Mouse (Mus musculus) right cerebral cortex, postnatal 10 days (tissue): ENCODE results near the gene Olfr876.
"Not testable (repeated sequence)": the region's sequence is repeated elsewhere in the genome, so short reads cannot be mapped to it uniquely, and the experiment has no call there.

Experiments
- DNase-seq, 2 experiments: peaks; one replicate each; pipeline ENCODE4 v3.0.0; 2021; ENCODE audit warnings: low spot score in 2 of 2

Olfr876 gene

DNA sequence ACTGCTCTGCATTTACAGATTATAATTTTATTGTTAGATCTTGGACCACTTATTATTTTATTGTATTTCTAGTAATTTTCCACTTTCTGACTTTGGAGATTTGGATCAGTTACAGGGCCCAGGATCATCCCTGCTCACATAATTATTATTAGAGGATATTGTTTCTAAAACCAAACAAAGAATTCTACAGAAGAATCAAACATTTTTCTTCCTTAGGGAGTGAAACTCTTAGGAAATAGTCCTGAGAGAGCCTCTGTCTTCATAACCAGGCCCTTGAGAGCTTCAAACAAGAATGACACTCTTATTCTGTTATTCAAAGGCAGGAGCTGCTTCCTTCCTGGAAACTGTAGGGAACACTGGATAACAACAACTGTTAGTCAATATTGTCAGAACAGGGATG lies at the start of gene Olfr876:
Gene Olfr876 (plus strand): TSS at position 301 of the 400 bp plus-strand sequence.
- DNase-seq: no peak

DNA sequence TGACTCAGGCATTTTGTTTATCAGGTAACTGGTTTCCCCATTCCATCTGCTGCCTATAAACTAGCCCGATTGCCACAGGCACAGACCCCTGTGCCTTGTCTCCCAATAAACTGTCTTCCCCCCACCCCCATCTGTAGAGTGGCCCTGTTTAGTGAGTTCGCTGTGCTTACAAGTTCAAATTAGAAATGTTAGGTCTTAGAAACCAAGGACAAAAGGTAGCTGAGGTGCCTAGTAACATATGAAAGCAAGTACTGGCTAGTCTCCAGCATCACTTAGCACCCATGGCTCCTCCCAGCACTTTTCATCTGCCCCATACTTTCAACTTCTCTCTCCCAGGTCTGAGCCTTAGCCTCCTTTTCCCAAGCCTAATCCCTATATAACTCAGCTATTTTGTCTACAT lies 41.1 kb upstream of the Olfr876 start:
- no peak for DNase-seq

DNA sequence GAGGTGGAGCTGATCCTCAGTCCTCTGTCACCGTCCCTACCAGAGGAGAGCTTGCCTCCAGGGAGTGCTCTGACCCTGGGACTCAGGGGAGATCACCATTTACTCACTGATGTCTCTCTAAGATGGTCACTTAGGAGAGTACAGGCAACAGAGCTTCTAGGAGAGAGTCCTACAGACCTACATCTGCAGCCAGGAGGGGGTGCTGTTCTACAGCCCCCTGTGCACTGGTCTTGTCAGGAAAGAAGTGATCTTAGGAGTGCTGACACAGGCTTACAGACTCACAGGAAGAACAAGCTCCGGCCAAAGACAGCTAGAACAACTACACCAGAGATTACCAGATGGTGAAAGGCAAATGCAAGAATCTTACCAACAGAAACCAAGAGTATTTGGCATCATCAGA lies 40.3 kb upstream of the Olfr876 start:
- DNase-seq: no peak

DNA sequence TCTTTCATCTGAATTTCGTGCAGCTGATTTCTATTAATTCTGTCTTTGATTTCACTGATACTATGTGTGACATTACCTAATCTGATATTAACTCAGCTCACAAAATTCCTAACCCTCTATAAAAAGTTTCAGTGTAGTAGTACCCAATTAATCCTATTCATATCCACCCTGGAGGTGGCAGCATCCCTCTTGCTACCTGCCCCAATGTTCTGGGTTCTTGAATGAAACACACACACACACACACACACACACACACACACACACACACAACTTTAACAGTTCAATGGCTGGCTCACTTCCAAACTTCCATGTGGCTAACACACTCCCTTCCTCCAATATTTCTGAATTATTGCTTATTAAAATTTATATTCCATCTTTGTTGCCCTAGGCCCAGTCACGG lies 32.2 kb upstream of the Olfr876 start:
- DNase-seq: no peak

DNA sequence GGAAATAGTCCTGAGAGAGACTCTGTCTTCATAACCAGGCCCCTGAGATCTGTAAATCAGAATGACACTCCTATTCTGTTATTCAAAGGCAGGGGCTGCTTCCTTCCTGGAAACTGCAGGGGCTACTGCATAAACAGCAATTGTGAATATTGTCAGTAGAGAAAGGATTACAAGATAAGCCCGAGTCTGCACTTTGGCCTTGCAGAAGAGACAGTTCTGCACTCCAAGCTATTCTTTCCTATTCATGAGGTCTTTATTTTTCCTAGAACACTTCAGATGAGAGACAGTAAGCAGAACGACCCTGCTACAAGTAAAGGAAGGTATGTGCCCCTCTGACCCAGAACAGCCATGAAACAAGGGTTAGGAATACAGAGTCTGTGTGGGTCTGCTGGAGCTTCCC lies 31.1 kb upstream of the Olfr876 start, which contains the start of gene Olfr875:
Gene Olfr875 (plus strand): TSS at position 99 of the 400 bp plus-strand sequence.
- DNase-seq: no peak

DNA sequence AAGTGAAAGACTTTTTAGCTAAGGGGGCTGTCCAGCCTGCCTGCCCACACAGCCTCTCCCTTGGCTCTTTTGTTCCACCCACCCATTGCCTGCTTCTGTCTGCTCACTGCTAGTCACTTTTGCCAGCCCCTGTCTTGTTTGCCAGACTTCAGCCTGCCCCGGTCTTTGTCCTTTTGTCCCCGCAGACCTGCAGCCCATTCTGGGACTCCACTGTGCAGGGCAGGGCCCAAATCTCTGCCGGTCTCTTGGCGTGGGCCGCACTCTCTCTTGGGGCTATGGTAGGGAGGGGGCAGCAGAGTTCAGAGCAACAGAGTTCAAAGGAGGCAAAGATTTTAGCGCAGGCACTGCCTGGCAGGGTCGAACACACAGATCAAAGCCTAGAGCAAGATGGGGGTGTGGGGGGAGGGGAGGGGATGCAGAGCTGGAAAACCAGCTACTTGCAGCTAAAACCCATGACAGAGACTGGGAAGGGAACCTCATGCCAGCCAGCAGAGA lies 20.0 kb upstream of the Olfr876 start:
- peak; percentile 49 to 55 for DNase-seq

DNA sequence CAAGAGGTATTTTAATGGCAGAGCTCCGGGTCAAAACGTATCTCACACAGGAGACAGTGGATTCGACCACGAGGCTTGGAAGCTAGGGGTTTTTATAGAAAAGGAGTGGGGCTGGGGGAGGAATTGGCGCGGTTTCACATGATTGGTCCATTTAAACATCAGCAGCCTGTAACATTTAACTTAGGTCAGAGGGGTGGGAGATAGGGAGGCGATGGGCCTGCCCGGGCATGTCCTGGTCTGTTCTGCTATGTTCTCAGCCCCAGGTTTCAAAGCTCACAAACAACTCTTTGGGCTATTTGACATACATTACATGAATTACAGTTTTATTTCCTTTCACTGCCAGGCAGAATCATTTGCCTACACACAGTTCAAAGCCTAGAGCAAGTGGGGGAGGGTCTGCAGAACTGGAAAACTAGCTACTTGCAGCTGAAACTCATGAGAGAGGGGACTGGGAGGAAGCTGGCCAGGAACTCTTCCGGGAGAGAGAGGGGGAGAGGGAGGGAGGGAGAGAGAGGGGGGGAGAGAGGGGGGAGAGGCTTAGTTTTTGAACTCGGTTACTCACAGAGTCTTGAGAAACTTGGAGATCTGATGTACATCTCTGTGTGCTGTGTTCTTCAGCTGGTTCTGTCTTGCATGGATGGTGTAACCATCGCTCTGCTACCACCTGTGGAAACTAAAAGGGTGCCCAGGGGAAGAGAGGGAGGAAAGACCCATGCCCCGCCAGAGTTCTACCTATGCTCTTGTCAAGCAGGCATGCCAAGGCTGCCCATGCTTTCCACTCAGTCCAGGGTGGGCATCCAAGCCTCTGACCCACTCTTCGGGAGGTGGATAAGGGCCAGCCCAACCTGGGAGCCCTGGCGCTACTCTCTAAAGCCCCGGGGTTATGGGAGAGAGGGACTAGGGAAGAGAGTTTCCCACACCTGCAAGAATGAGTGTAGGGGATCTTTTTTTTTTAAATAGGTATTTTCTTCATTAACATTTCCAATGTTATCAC lies 19.1 kb upstream of the Olfr876 start:
- not testable (repeated sequence) for DNase-seq

DNA sequence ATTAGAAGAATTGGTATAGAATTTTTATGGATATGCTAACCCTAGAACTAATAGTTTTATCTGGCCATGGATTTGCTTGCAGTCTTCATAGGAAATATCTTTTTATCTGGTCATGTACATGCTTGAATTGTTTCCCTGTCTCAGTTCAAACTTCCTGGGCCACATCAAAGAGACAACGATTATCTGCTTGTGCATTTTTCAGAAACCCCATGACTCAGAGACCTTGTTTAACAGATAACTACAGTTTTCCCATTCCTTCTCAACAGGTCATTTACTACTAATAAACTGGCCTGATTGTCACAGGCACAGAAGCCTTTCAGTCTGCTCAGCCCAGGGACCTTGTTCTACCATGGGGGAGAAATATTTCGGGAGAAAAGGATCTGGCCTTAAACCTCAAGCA lies 16.4 kb upstream of the Olfr876 start:
- no peak for DNase-seq

DNA sequence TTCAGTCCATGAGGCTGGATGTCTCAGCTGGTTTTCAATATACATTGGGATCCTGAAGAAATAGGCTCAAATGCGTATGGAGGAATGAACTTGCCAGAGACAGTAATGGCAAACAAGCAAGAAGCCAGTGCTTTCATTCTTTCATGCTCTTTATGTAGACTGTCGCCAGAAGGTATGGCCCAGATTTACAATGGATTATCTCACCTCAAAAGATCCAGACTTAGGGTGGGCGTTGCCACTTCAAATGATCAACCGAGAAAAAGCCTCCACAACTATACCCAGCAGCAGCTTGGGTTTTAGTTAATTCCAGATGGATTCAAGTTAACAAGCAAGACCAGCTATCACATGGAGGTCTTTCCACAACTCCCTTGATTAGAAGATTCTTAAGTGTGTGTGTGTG lies 776 bp upstream of the Olfr876 start:
- no peak for DNase-seq

DNA sequence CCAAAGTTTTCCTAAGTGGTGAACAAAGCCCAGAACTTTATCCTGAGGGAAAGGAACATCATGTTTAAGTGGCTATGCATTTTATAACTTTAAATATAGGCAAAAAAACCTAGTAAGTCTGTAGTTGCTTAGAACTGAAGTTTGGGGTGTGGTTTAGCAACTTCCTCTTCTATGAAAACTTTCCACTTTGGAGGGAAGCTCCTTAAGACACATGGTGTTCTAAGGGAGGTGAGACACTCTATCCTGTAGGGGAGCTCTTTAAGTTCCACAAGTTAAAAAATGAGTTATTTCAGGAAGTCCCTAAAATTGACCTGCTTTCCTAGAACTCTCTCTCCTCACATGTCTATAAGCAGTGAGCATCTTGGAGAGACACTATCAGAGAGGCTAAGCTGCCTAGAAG lies 4.4 kb downstream of the Olfr876 start:
- no peak for DNase-seq

DNA sequence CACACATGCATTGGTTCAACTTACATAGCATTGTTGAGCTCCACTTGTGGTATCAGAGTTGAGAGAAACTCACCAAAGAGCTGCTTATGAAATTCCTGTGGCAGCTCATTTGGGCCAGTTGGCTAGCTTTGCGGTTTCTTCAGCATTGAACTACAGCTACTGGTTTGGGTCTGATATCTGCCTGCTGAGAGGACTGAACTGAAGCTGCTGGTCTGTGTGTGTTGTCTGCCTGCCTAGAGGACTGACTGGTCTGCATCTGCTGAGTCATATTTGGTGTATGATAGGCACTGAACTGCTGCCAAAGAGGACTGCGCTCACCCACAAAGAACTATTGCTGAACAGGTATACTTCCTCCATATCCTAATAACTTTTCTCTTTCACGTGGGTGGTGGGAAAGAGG lies 5.6 kb downstream of the Olfr876 start:
- DNase-seq: no peak

DNA sequence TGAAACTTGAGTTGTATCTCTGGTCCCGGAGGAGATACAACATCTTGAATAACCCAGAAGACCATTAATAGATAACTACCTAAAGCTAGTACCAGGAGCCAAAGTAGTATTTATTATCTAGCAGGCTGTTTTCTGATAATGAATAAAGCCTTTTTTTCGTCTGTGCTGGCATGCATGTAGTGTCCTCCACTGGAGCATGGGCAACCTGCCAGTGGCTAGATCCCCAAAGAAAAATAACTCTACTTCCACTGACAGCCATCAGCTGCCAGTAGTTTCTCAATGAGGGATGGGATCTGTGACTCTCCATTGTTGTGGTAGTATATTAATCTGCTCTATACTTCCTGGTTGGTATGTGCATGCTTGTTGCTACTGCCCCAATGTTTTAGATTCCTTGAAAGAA lies 6.1 kb downstream of the Olfr876 start:
- DNase-seq: no peak

DNA sequence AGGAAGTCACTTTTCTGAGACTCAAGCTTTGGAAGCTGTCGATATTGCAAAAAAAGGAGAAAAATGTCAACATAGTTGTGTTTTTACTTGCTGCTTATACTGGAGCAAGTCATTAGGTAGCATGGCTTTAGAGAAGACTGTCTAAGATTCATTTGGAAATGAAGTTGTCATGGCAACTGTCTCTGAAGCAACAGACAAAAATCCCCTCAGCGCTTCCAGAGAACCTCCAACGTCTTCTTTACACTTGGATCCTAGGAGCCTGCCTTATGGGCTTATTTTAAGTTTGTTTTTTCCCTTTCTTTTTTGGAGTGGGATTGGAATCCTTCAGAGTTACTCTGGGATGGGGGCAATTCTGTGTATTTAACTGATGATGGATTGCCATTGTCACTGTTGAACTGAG lies 11.9 kb downstream of the Olfr876 start:
- peak; percentile 61 to 82 for DNase-seq

DNA sequence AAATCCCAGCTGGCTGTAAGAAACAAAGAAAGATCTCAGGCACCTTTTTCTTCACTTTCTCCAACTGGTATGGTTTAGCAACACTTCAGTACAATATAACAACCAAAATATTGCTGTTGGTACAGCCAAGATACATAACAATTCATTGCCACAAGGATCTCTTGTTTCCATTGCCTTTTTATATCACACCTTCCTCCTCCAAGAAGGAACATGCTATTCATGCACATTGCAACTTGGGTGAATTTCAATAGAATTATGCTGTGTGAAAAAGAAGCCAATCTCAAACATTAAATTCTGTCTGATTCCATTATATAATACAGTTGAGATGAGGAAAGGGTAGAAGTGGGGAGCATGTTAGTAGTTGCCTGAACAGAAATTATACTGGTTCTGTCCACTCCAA lies 27.1 kb downstream of the Olfr876 start:
- DNase-seq: no peak

DNA sequence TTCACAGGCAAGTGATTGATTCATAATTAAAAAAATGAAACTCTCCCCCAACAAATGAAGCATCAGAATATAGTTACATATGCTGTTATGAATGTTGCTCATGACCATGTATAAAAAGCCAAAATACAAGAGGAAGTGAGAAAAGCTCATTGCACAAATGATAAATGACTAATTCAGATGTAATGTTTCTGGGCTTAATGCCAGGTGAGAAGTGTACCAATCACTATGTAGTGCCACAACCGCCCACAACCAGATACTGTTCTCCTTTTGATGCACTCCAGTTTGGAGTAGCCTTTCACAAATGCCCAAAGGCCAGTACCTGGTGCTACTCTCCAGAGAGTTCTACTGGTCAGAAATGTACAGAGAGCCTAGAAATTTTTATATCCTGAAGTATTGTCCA lies 30.5 kb downstream of the Olfr876 start:
- no peak for DNase-seq

DNA sequence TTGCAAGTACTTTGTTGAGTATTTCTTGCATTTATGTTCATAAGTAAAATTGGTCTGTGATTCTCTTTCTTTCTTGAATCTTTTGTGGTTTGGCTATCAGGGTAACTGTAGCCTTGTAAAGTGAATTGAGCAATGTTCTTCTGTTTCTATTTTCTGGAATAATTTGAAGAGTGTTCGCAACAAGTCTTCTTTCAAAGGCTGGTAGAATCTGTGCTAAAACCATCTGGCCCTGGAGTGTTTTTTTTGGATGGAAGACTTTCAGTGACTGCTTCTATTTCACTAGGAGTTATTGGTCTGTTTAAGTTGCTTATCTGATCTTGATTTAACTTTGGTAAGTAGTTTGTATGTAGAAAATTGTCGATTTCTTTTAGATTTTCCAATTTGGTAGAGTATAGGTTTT lies 46.4 kb downstream of the Olfr876 start:
- no peak for DNase-seq

DNA sequence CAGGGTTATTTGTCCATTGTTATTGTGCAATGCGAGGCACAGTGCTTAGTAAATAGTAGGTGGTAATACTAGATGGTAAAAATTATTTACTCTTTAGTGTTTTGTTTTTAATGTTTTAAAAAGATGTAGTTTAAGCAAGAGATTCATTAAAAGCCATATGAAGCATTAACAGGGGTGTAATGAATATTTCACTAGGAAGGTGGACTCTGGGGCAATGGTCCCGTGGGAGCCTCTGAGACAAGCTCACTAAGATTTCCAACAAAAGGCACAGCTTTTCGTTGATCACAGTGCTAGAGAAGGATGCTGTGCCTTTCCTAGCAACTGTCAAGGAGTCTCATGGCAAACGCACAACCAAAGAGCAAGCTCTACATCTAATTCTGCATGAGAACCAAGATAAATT lies 51.1 kb downstream of the Olfr876 start, which contains the start of gene Olfr877:
Gene Olfr877 (plus strand): TSS at position 301 of the 400 bp plus-strand sequence.
- DNase-seq: no peak
